Mouse (Mus musculus) heart, adult 2 months (tissue): ENCODE results near the gene Sptbn1.
A peak's percentile ranks its signal among the peaks of the same experiment; 100 is the strongest.

Experiments used
- CTCF ChIP-seq: fragments of 200-600 bp; IDR thresholded peaks from 2 replicates; pipeline ENCODE4 v1.8.1; 2022; ENCODE audit warnings: antibody characterized with exemption, mild to moderate bottlenecking, moderate library complexity
- POLR2A ChIP-seq: fragments of 200-500 bp; IDR thresholded peaks from 2 replicates; pipeline ENCODE4 v1.6.1; 2011; ENCODE audit warnings: mild to moderate bottlenecking, low read depth, low read length, control low read depth; ENCODE audit not compliant: insufficient read depth

- TF ChIP-seq CTCF (no peak), POLR2A (0 out of 2 replicates have a peak, but pooled peaks have one; percentile 20)
Observed at GRCm38 (mm10) chr11:30158028-30158700, 109.8 kb downstream of the Sptbn1 start.
